ENCODE assay signal across 19 mouse cellular contexts in genomic region chr12:102141330-102141729, GRCm38 (mm10). TPM values are rescaled to one million over a fixed set of nuclear protein-coding genes. Genes with fewer than 3 reads are reported as not detected.
"Had no signal": no experiment of that assay in that cellular context is flagged by ENCODE, and none has a peak within 500 bp of the region (broad histone marks: within the 10 kb centered on the region; RNA-seq: fewer than 3 reads in every experiment).

No protein-coding gene starts in this region.

- H3K27ac ChIP-seq: midbrain, embryonic 10.5 days; midbrain, embryonic 12.5 days; neural tube, embryonic 12.5 days; stomach, embryonic 15.5 days; stomach, postnatal 0 days had no signal

- ATAC-seq: midbrain, embryonic 16.5 days had no signal

- DNase-seq: lung, adult 18-20 months; lung, embryonic 14.5 days; lung, postnatal 10 days; lung, postnatal 4 days; midbrain, embryonic 14.5 days; right cerebral cortex, postnatal 14 days; thymus, adult 2 months; thymus, postnatal 25 days; thymus, postnatal 4 days had no signal

- H3K4me3 ChIP-seq: midbrain, embryonic 10.5 days; midbrain, embryonic 12.5 days; neural tube, embryonic 12.5 days; stomach, embryonic 15.5 days had no signal

- H3K9me3 ChIP-seq: midbrain, embryonic 10.5 days; midbrain, embryonic 12.5 days; neural tube, embryonic 12.5 days; stomach, embryonic 15.5 days had no signal

- H3K4me2 ChIP-seq: lung, embryonic 14.5 days; midbrain, embryonic 12.5 days; neural tube, embryonic 12.5 days; stomach, embryonic 15.5 days had no signal

- H3K27me3 ChIP-seq: midbrain, embryonic 12.5 days; stomach, embryonic 15.5 days had no signal

- H3K36me3 ChIP-seq: midbrain, embryonic 10.5 days; midbrain, embryonic 12.5 days; neural tube, embryonic 12.5 days; stomach, embryonic 15.5 days had no signal

- H3K4me1 ChIP-seq: midbrain, embryonic 10.5 days; midbrain, embryonic 12.5 days; neural tube, embryonic 12.5 days; stomach, embryonic 15.5 days had no signal

- H3K9ac ChIP-seq: lung, embryonic 14.5 days; midbrain, embryonic 12.5 days; neural tube, embryonic 12.5 days; stomach, embryonic 15.5 days had no signal

RNA-seq across cellular contexts. Expression of gene Slc24a4, which starts 12.8 kb away (rescaled TPM):
- total RNA-seq: megakaryocyte, adult 5-6 weeks; megakaryocyte-erythroid progenitor cell, adult 5-6 weeks; neutrophil, adult 5-6 weeks had no signal
- polyA plus RNA-seq: spleen, adult 2 months had no signal
